Mouse (Mus musculus): Measurements from ENCODE around the gene Sdf2. TPM values are rescaled to one million over a fixed set of nuclear protein-coding genes. Genes with fewer than 3 reads are reported as not detected.

Sdf2 gene
- polyA plus RNA-seq, 1 experiment from 2014 or later: 52.5 TPM

GRCm38 (mm10) chr11:78231518-78231917 is 14.0 kb upstream of the Sdf2 start:
- Histone ChIP-seq H3K27ac (no peak overlapping the region), H3K9ac (no peak overlapping the region), H3K36me3 (peaks cover 69% of the 10 kb centered on the region), H3K4me3 (no peak overlapping the region), H3K4me2 (no peak overlapping the region), H3K27me3 (no peaks in the 10 kb centered on the region), H3K4me1 (replicated peaks) (no peaks in the 10 kb centered on the region), H3K9me3 (replicated peaks) (no peaks in the 10 kb centered on the region)
- WGBS: 89% methylated on average over 6 of the region's 6 CpGs
- no peak for ATAC-seq (replicated peaks; ENCODE audit: insufficient number of reproducible peaks, insufficient read depth, low FRiP score, low read depth)

DNA sequence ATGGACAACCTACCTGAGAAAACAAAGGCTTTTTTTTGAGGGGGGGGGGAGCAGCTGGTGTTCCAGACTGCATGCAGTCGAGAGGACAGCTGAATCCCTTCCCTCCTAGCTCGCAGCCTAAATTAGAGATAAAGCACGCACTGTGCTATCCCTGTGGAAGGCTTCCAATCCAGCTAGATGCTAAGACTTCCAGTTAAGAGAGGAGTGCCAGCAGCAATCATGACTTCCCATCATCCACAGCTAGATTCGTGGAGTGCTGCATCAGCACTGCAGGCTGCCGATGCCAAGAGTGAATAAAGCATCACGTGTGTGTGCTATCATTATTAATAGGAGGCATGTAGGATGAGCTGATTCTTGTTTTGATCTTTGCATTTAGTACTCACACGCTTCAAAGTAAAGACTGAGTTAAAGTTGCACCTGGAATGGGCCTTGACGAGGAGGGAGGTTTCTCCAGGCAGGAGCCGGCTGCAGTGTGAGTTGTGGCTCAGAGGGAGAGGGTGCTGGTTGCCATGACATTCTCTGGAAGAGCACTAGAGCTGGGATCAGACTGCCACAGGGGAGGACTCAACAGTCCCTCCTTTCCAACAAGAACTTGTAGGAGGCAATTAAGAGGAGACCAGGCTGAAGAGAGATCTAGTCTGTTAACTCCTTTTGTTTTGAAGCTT is 5.2 kb upstream of the Sdf2 start:
- H3K4me2 ChIP-seq: no peak overlapping the region
- H3K27me3 ChIP-seq: no peaks in the 10 kb centered on the region
- ATAC-seq (replicated peaks; ENCODE audit: insufficient number of reproducible peaks, insufficient read depth, low FRiP score, low read depth): no peak
- H3K27ac ChIP-seq: no peak overlapping the region
- H3K9me3 ChIP-seq (replicated peaks): no peaks in the 10 kb centered on the region
- peaks cover 10% of the 10 kb centered on the region for H3K36me3 ChIP-seq
- H3K4me1 ChIP-seq (replicated peaks): peaks cover 22% of the 10 kb centered on the region
- H3K4me3 ChIP-seq: no peak overlapping the region
- H3K9ac ChIP-seq: no peak overlapping the region
- WGBS: 73% methylated on average over 9 of the region's 9 CpGs

- H3K27ac ChIP-seq: peak overlapping the region; percentile 98
- H3K36me3 ChIP-seq: peaks cover 6% of the 10 kb centered on the region
- peak overlapping the region; percentile 99 for H3K4me3 ChIP-seq
- H3K4me2 ChIP-seq: peak overlapping the region; percentile 82
- H3K9me3 ChIP-seq (replicated peaks): no peaks in the 10 kb centered on the region
- H3K27me3 ChIP-seq: no peaks in the 10 kb centered on the region
- 0% methylated on average over 19 of the region's 19 CpGs for WGBS
- H3K4me1 ChIP-seq (replicated peaks): peaks cover 37% of the 10 kb centered on the region
- ATAC-seq (replicated peaks; ENCODE audit: insufficient number of reproducible peaks, insufficient read depth, low FRiP score, low read depth): peak; percentile 3; the same call in 1 of the 2 replicates
- H3K9ac ChIP-seq: peak overlapping the region; percentile 97
Observed at GRCm38 (mm10) chr11:78245261-78245626, 302 bp upstream of the Sdf2 start.

DNA sequence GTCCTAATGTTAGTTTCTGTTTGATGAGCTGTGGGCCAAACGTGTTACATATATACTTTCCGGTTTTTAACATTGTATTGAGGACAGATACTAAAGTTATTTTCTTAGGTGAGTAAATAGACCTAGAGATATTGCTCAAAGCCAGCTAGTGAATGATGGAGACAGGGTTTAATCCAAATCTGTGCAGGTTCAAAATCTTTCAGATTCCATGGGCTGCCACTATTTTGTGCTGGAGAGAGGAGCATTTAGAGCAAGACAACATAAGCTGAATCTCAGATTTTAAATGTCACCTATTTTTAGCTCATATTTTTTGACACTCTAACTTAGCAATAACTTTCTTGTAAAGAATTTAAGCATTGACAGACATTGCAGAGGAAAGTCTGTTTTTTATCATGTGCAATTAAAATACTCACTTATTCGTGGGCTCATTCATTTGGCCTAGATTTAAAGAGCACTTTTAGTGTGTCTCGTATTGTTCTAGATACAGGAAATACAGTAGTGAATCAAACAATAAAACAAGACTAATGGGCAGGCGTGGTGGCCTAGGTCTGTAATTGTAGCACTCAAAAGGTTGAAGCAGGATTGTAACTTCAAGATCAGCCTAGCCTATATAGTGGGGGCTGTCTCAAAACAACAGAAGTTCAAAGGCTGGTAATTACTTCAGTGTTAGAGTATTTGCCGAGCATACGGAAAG is 919 bp downstream of the Sdf2 start:
- Histone ChIP-seq H3K27ac (peak overlapping the region; percentile 98), H3K4me2 (peak overlapping the region; percentile 82)
- WGBS: 40% methylated on average over 7 of the region's 7 CpGs

DNA sequence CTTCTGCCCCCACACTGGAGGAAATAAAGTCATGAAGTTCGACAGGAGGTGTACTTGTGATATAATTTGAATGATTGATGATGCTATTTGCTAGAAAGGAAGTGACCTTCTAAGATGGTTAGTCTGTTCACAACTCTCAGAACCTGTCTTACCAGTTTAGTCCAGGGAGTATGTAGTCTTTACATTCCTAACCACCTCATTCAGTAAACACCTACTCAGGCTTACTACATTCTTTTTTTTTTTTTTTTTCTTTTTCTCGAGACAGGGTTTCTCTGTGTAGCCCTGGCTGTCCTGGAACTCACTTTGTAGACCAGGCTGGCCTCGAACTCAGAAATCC is 1.4 kb downstream of the Sdf2 start:
- WGBS: 65% methylated on average over 3 of the region's 3 CpGs
- Histone ChIP-seq H3K27ac (no peak overlapping the region), H3K4me3 (peak overlapping the region; percentile 99; the same call in 1 of the 2 replicates), H3K4me1 (replicated peaks) (peaks cover 29% of the 10 kb centered on the region), H3K27me3 (no peaks in the 10 kb centered on the region), H3K36me3 (peaks cover 18% of the 10 kb centered on the region), H3K9me3 (replicated peaks) (no peaks in the 10 kb centered on the region), H3K9ac (no peak overlapping the region), H3K4me2 (peak overlapping the region; percentile 82)
- no peak for ATAC-seq (replicated peaks; ENCODE audit: insufficient number of reproducible peaks, insufficient read depth, low FRiP score, low read depth)

More for the DNA sequence above, 919 bp downstream of the Sdf2 start:
- Histone ChIP-seq H3K4me1 (replicated peaks) (peaks cover 30% of the 10 kb centered on the region), H3K9ac (peak overlapping the region; percentile 97), H3K27me3 (no peaks in the 10 kb centered on the region), H3K4me3 (peak overlapping the region; percentile 99), H3K9me3 (replicated peaks) (no peaks in the 10 kb centered on the region), H3K36me3 (peaks cover 14% of the 10 kb centered on the region)
- ATAC-seq (replicated peaks; ENCODE audit: insufficient number of reproducible peaks, insufficient read depth, low FRiP score, low read depth): no peak

GRCm38 (mm10) chr11:78247727-78248140 is 2.2 kb downstream of the Sdf2 start:
- WGBS: 68% methylated on average over 4 of the region's 4 CpGs
- H3K4me3 ChIP-seq: no peak overlapping the region

DNA sequence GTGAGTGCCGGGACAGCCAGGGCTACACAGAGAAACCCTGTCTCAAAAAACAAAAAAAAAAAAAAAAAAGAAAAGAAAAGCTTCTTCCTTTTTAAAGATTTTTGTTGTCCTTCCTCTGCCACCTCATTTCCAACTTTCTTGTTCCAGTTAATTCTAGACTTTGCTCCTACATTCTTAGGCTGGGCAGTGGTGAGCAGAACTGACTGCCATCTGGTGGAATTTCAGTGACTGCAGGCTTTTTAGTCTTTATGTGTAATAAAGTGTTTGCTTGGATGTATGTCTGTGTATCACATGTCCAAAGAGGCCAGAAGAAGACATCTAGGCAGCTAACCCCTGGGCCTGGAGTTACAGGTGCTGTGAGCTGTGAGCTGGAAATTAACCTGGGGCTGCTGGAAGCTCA is 11.1 kb downstream of the Sdf2 start:
- Histone ChIP-seq H3K4me2 (no peak overlapping the region), H3K9ac (no peak overlapping the region), H3K36me3 (peaks cover 30% of the 10 kb centered on the region), H3K9me3 (replicated peaks) (no peaks in the 10 kb centered on the region), H3K27me3 (peaks cover 10% of the 10 kb centered on the region; the same call in 1 of the 2 replicates), H3K27ac (no peak overlapping the region), H3K4me1 (replicated peaks) (no peaks in the 10 kb centered on the region), H3K4me3 (no peak overlapping the region)
- WGBS: 77% methylated on average over 1 of the region's 1 CpGs
- ATAC-seq (replicated peaks; ENCODE audit: insufficient number of reproducible peaks, insufficient read depth, low FRiP score, low read depth): no peak

More at GRCm38 (mm10) chr11:78247727-78248140, 2.2 kb downstream of the Sdf2 start:
- no peaks in the 10 kb centered on the region for H3K27me3 ChIP-seq
- no peak overlapping the region for H3K27ac ChIP-seq
- no peak overlapping the region for H3K9ac ChIP-seq
- H3K4me2 ChIP-seq: peak overlapping the region; percentile 2; the same call in 1 of the 2 replicates
- peaks cover 25% of the 10 kb centered on the region for H3K36me3 ChIP-seq
- no peak for ATAC-seq (replicated peaks; ENCODE audit: insufficient number of reproducible peaks, insufficient read depth, low FRiP score, low read depth)
- peaks cover 29% of the 10 kb centered on the region for H3K4me1 ChIP-seq (replicated peaks)
- no peaks in the 10 kb centered on the region for H3K9me3 ChIP-seq (replicated peaks)

DNA sequence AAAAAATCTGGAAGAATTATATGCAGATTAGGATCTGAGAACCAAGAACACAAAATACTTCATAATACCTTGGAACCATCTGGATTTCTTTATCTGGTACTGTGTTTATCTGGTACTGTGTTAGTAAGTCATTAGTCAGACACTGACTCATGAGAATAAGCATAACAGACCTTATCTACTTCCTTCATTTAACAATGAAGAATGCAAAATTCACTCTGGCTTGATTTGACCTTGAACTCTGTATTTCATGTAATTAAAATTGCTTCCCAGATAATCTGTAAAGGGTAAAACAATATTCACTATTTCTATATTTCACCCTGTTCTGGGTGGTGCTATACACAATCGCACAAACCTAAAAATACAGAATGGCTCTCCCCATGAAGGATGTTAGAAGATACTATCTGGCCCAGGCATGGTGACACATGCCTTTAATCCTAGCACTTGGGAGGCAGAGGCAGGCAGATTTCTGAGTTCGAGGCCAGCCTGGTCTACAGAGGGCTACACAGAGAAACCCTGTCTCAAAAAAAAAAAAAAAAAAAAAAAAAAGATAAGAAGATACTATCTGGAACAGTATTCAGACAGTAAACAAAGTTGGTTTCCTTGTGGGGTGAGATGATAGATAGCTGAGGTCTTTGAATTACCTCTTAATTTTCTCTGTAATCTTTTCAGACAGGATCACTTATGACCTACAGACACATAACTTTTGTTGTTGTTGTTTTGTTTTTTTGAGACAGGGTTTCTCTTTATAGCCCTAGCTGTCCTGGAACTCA is 15.1 kb downstream of the Sdf2 start:
- ATAC-seq (replicated peaks; ENCODE audit: insufficient number of reproducible peaks, insufficient read depth, low FRiP score, low read depth): no peak
- 93% methylated on average over 2 of the region's 2 CpGs for WGBS
- Histone ChIP-seq H3K27ac (no peak overlapping the region), H3K4me1 (replicated peaks) (peaks cover 13% of the 10 kb centered on the region), H3K9me3 (replicated peaks) (no peaks in the 10 kb centered on the region), H3K4me2 (peak overlapping the region; percentile 60), H3K36me3 (peaks cover 24% of the 10 kb centered on the region), H3K9ac (no peak overlapping the region), H3K4me3 (peak overlapping the region; percentile 98), H3K27me3 (peaks cover 10% of the 10 kb centered on the region; the same call in 1 of the 2 replicates)

DNA sequence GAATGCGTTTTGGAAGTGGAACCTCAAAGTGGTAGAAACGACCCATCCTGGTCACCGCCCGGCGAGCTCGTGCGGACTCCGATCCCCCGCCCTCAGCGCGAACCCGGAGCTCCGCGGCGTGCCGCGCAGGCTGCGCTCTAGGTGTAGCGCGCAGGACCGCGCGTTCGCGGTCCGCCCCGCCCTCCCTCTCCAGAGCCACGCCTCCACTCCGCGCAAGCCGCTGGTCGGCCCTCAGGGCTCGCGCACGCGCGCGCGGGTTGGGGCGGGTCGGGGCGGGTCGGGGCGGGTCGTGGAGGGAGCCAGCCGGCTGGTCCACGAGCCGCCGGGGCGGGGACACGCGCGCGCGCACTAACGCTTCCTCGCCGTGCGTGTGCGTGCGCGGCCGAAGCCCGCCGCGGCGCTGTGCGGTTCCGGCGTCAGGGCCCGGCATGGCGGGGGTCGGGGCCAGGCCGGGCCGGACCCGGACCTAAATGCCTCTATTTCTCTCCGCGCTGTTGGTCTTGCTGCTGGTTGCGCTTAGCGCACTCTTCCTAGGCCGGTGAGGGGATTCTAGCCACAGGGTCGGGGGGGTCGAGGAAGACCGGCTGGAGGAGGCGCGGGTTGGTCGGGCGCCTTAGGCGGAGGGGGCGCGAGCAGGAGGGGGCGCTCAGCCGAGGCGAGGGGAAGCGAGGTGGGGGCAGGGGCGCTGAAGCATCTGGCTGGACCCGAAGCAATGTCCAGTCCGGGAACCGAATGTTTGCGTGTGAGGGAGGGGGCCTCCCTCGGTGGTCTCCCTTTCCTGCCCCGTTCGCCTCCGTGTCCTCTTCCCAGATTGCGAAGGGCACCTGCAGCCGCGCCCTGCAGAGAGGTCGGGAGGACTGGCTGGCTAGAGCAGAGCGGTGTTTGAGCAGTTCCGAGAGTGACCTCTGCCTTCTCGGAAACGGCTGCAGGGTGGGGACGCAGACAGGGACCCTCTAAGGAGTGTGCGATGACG is 16.1 kb downstream of the Sdf2 start, which contains the start of gene 2610507B11Rik:
TSS of gene 2610507B11Rik (plus strand) at position 373 of the 973 bp plus-strand sequence.
- ATAC-seq (replicated peaks; ENCODE audit: insufficient number of reproducible peaks, insufficient read depth, low FRiP score, low read depth): peak; percentile 98
- under 1% methylated on average over 111 of the region's 115 CpGs for WGBS
- Histone ChIP-seq H3K4me1 (replicated peaks) (peaks cover 13% of the 10 kb centered on the region), H3K4me3 (peak within 1 kb of the TSS; percentile 98), H3K4me2 (peak within 1 kb of the TSS; percentile 60), H3K9me3 (replicated peaks) (no peaks in the 10 kb centered on the region), H3K36me3 (peaks cover 33% of the 10 kb centered on the region), H3K27ac (peak within 1 kb of the TSS; percentile 90), H3K9ac (peak within 1 kb of the TSS; percentile 86), H3K27me3 (peaks cover 10% of the 10 kb centered on the region; the same call in 1 of the 2 replicates)

GRCm38 (mm10) chr11:78262550-78262949 is 17.0 kb downstream of the Sdf2 start:
- H3K4me3 ChIP-seq: peak overlapping the region; percentile 98
- H3K27me3 ChIP-seq: peaks cover 10% of the 10 kb centered on the region; the same call in 1 of the 2 replicates
- H3K9me3 ChIP-seq (replicated peaks): no peaks in the 10 kb centered on the region
- peak overlapping the region; percentile 90; the same call in 1 of the 2 replicates for H3K27ac ChIP-seq
- peaks cover 42% of the 10 kb centered on the region for H3K36me3 ChIP-seq
- H3K9ac ChIP-seq: peak overlapping the region; percentile 86
- no peak for ATAC-seq (replicated peaks; ENCODE audit: insufficient number of reproducible peaks, insufficient read depth, low FRiP score, low read depth)
- WGBS: 5% methylated on average over 8 of the region's 8 CpGs
- peak overlapping the region; percentile 60 for H3K4me2 ChIP-seq
- peaks cover 13% of the 10 kb centered on the region for H3K4me1 ChIP-seq (replicated peaks)
